Mouse (Mus musculus): ENCODE results near the gene Cmbl.

GRCm38 (mm10) chr15:31632478-31632877, 67.3 kb downstream of the Cmbl start:
- no peak for TF ChIP-seq GATA1 (IDR thresholded peaks at IDR 0.05; ENCODE audit: borderline replicate concordance, low read length)
- TF ChIP-seq FLI1 (IDR thresholded peaks at IDR 0.05; ENCODE audit: low read length) = no peak
